Mouse (Mus musculus) kidney, embryonic 15.5 days (tissue): Measurements from ENCODE around the gene Timeless. TPM values are rescaled to one million over a fixed set of nuclear protein-coding genes. Genes with fewer than 3 reads are reported as not detected.
A peak's percentile ranks its signal among the peaks of the same experiment; 100 is the strongest.
"Not testable (repeated sequence)": the region's sequence is repeated elsewhere in the genome, so short reads cannot be mapped to it uniquely, and the experiment has no call there.

Experiments used
- ATAC-seq: fragments of 200-750 bp; cut with Nextera tagmentation; replicated peaks from 2 replicates; pipeline ENCODE4 v1.8.0; 2017; ENCODE audit warnings: moderate TSS enrichment; ENCODE audit not compliant: low FRiP score
- H3K27ac ChIP-seq: fragments of 300-500 bp; sonication (generic); 2 replicates; pipeline ENCODE4 v1.5.1; 2015; ENCODE audit warnings: mild to moderate bottlenecking, inconsistent platforms
- H3K27me3 ChIP-seq: fragments of 300-500 bp; sonication (generic); 2 replicates; pipeline ENCODE4 v1.6.1; 2015; ENCODE audit warnings: inconsistent platforms
- H3K36me3 ChIP-seq: fragments of 300-500 bp; sonication (generic); 2 replicates; pipeline ENCODE4 v1.6.1; 2015; ENCODE audit warnings: inconsistent platforms
- H3K4me1 ChIP-seq: fragments of 300-500 bp; sonication (generic); 2 replicates; pipeline ENCODE4 v1.6.1; 2015; ENCODE audit warnings: inconsistent platforms
- H3K4me2 ChIP-seq: fragments of 300-500 bp; sonication (generic); 2 replicates; pipeline ENCODE4 v1.6.1; 2015; ENCODE audit warnings: moderate library complexity, mild to moderate bottlenecking, inconsistent platforms
- H3K4me3 ChIP-seq: fragments of 300-500 bp; sonication (generic); replicated peaks from 2 replicates; pipeline ENCODE4 v1.5.1; 2015; ENCODE audit warnings: mild to moderate bottlenecking, inconsistent platforms
- H3K9ac ChIP-seq: fragments of 300-500 bp; sonication (generic); 2 replicates; pipeline ENCODE4 v1.6.1; 2015; ENCODE audit warnings: mild to moderate bottlenecking, inconsistent platforms
- H3K9me3 ChIP-seq: fragments of 300-500 bp; sonication (generic); replicated peaks from 2 replicates; pipeline ENCODE4 v1.6.1; 2016; ENCODE audit warnings: inconsistent platforms
- WGBS: fragments of 180-500 bp; shearing (Covaris S2); methylation state at CpG from one replicate; pipeline ENCODE4 v1.1.7; 2015; ENCODE audit warnings: mixed read lengths; 5-methylcytosine and 5-hydroxymethylcytosine counted together
- polyA plus RNA-seq: library from polyadenylated mRNA; unstranded; fragments of >200 nt; fragmentation: Nextera tagmentation; extraction: Ambion mirVana; gene quantifications from 2 replicates; pipeline ENCODE4 v1.2.1, GENCODE M21; 2015

Gene Timeless
- polyA plus RNA-seq, 1 experiment from 2014 or later, result 71.7 TPM

GRCm38 (mm10) chr10:128194551-128195461, 37.1 kb upstream of the Timeless start:
- 0 out of 2 replicates have a peak overlapping the region, but pooled peaks have one; percentile 23 for H3K27ac ChIP-seq
- H3K4me3 ChIP-seq, result peak overlapping the region; percentile 75
- H3K36me3 ChIP-seq, result no peaks in the 10 kb centered on the region
- peak; percentile 91 for ATAC-seq
- peaks cover 14% of the 10 kb centered on the region for H3K4me1 ChIP-seq
- no peaks in the 10 kb centered on the region for H3K9me3 ChIP-seq
- H3K27me3 ChIP-seq, result peaks cover 29% of the 10 kb centered on the region
- H3K9ac ChIP-seq, result peak overlapping the region; percentile 52
- H3K4me2 ChIP-seq, result peak overlapping the region; percentile 100
- 1% methylated on average over 58 of the region's 79 CpGs for WGBS

GRCm38 (mm10) chr10:128201856-128202255, 30.0 kb upstream of the Timeless start:
- H3K9ac ChIP-seq, result no peak overlapping the region
- no peak overlapping the region for H3K27ac ChIP-seq
- H3K4me1 ChIP-seq, result no peaks in the 10 kb centered on the region
- ATAC-seq, result no peak
- WGBS, result 64% methylated on average over 5 of the region's 6 CpGs
- H3K27me3 ChIP-seq, result peaks cover 3% of the 10 kb centered on the region; the same call in 1 of the 2 replicates
- no peak overlapping the region for H3K4me3 ChIP-seq
- H3K4me2 ChIP-seq, result no peak overlapping the region
- H3K36me3 ChIP-seq, result peaks cover 10% of the 10 kb centered on the region
- no peaks in the 10 kb centered on the region for H3K9me3 ChIP-seq

- Histone ChIP-seq H3K9ac (no peak overlapping the region), H3K4me3 (no peak overlapping the region), H3K27me3 (no peaks in the 10 kb centered on the region), H3K27ac (no peak overlapping the region), H3K36me3 (peaks cover 23% of the 10 kb centered on the region), H3K4me2 (no peak overlapping the region), H3K9me3 (no peaks in the 10 kb centered on the region), H3K4me1 (no peaks in the 10 kb centered on the region)
- 90% methylated on average over 15 of the region's 15 CpGs for whole genome bisulfite sequencing
- no peak for ATAC-seq
These were observed 26.9 kb upstream of the Timeless start for GRCm38 (mm10) chr10:128204941-128205340.

GRCm38 (mm10) chr10:128208326-128208725, 23.5 kb upstream of the Timeless start:
- WGBS, result 95% methylated on average over 10 of the region's 10 CpGs
- no peak for ATAC-seq
- Histone ChIP-seq H3K36me3 (peaks cover 29% of the 10 kb centered on the region), H3K27ac (no peak overlapping the region), H3K27me3 (peaks cover 1% of the 10 kb centered on the region; the same call in 1 of the 2 replicates), H3K4me3 (no peak overlapping the region), H3K9ac (no peak overlapping the region), H3K4me2 (no peak overlapping the region), H3K9me3 (no peaks in the 10 kb centered on the region), H3K4me1 (peaks cover 21% of the 10 kb centered on the region)

- H3K4me3 ChIP-seq, result no peak overlapping the region
- no peaks in the 10 kb centered on the region for H3K9me3 ChIP-seq
- peaks cover 29% of the 10 kb centered on the region for H3K36me3 ChIP-seq
- ATAC-seq, result no peak
- peaks cover 22% of the 10 kb centered on the region for H3K4me1 ChIP-seq
- no peak overlapping the region for H3K27ac ChIP-seq
- peaks cover 9% of the 10 kb centered on the region; the same call in 1 of the 2 replicates for H3K27me3 ChIP-seq
- no peak overlapping the region for H3K4me2 ChIP-seq
- H3K9ac ChIP-seq, result no peak overlapping the region
- 93% methylated on average over 11 of the region's 11 CpGs for WGBS
These were observed 22.4 kb upstream of the Timeless start for GRCm38 (mm10) chr10:128209311-128210009.

- Histone ChIP-seq H3K4me1 (peaks cover 22% of the 10 kb centered on the region), H3K9me3 (no peaks in the 10 kb centered on the region), H3K27ac (no peak overlapping the region), H3K4me2 (peak overlapping the region; percentile 83; the same call in 1 of the 2 replicates), H3K36me3 (peaks cover 29% of the 10 kb centered on the region), H3K4me3 (0 out of 2 replicates have a peak overlapping the region, but pooled peaks have one; percentile 4), H3K9ac (no peak overlapping the region), H3K27me3 (peaks cover 11% of the 10 kb centered on the region; the same call in 1 of the 2 replicates)
- no peak for ATAC-seq
- WGBS, result 87% methylated on average over 2 of the region's 2 CpGs
These were observed 21.7 kb upstream of the Timeless start for GRCm38 (mm10) chr10:128210131-128210530.

- 22% methylated on average over 14 of the region's 14 CpGs for WGBS
- peak; percentile 23; the same call in 1 of the 2 replicates for ATAC-seq
These were observed 20.9 kb upstream of the Timeless start for GRCm38 (mm10) chr10:128210954-128211353.

GRCm38 (mm10) chr10:128211390-128212108, 20.3 kb upstream of the Timeless start, which contains the start of gene Spryd4:
Gene Spryd4 (minus strand): TSS chr10:128211807.
- peak within 1 kb of the TSS; percentile 72 for H3K27ac ChIP-seq
- peak within 1 kb of the TSS; percentile 64 for H3K9ac ChIP-seq
- no peaks in the 10 kb centered on the region for H3K9me3 ChIP-seq
- WGBS, result under 1% methylated on average over 30 of the region's 30 CpGs
- peak within 1 kb of the TSS; percentile 83 for H3K4me2 ChIP-seq
- peak; percentile 91 for ATAC-seq
- peaks cover 11% of the 10 kb centered on the region; the same call in 1 of the 2 replicates for H3K27me3 ChIP-seq
- H3K4me3 ChIP-seq, result peak within 1 kb of the TSS; percentile 73
- peaks cover 22% of the 10 kb centered on the region for H3K4me1 ChIP-seq
- H3K36me3 ChIP-seq, result peaks cover 22% of the 10 kb centered on the region

More at GRCm38 (mm10) chr10:128210954-128211353, 20.9 kb upstream of the Timeless start:
- Histone ChIP-seq H3K9me3 (no peaks in the 10 kb centered on the region), H3K27ac (no peak overlapping the region), H3K4me3 (peak overlapping the region; percentile 73), H3K27me3 (peaks cover 11% of the 10 kb centered on the region; the same call in 1 of the 2 replicates), H3K4me2 (peak overlapping the region; percentile 83), H3K9ac (peak overlapping the region; percentile 64), H3K36me3 (peaks cover 28% of the 10 kb centered on the region), H3K4me1 (peaks cover 22% of the 10 kb centered on the region)

GRCm38 (mm10) chr10:128212148-128212547, 19.7 kb upstream of the Timeless start:
- Histone ChIP-seq H3K4me1 (peaks cover 22% of the 10 kb centered on the region), H3K4me2 (peak overlapping the region; percentile 83), H3K4me3 (peak overlapping the region; percentile 73), H3K27ac (peak overlapping the region; percentile 72), H3K27me3 (peaks cover 11% of the 10 kb centered on the region; the same call in 1 of the 2 replicates), H3K9me3 (no peaks in the 10 kb centered on the region), H3K9ac (peak overlapping the region; percentile 64; the same call in 1 of the 2 replicates), H3K36me3 (peaks cover 16% of the 10 kb centered on the region)
- no peak for ATAC-seq
- WGBS, result 53% methylated on average over 6 of the region's 6 CpGs

- peak overlapping the region; percentile 54; the same call in 1 of the 2 replicates for H3K27ac ChIP-seq
- under 1% methylated on average over 18 of the region's 18 CpGs for WGBS
- peak overlapping the region; percentile 81 for H3K4me2 ChIP-seq
These were observed 19.0 kb upstream of the Timeless start for GRCm38 (mm10) chr10:128212871-128213323.

GRCm38 (mm10) chr10:128214112-128214511, 17.8 kb upstream of the Timeless start:
- not testable (repeated sequence) for H3K4me3 ChIP-seq, H3K9ac ChIP-seq, H3K9me3 ChIP-seq, ATAC-seq, H3K27ac ChIP-seq, H3K4me2 ChIP-seq
- Histone ChIP-seq H3K27me3 (peaks cover 11% of the 10 kb centered on the region; the same call in 1 of the 2 replicates), H3K36me3 (peaks cover 14% of the 10 kb centered on the region), H3K4me1 (peaks cover 22% of the 10 kb centered on the region)
- 92% methylated on average over 4 of the region's 4 CpGs for WGBS

More at GRCm38 (mm10) chr10:128212871-128213323, 19.0 kb upstream of the Timeless start:
- H3K4me3 ChIP-seq, result peak overlapping the region; percentile 42
- H3K27me3 ChIP-seq, result peaks cover 11% of the 10 kb centered on the region; the same call in 1 of the 2 replicates
- H3K4me1 ChIP-seq, result peaks cover 22% of the 10 kb centered on the region
- no peaks in the 10 kb centered on the region for H3K9me3 ChIP-seq
- peak overlapping the region; percentile 50 for H3K9ac ChIP-seq
- H3K36me3 ChIP-seq, result peaks cover 15% of the 10 kb centered on the region
- peak; percentile 61 for ATAC-seq
